Mouse (Mus musculus): ENCODE data around the gene Aars2.

Aars2 gene

GRCm38 (mm10) chr17:45542129-45542528 is 35.5 kb downstream of the Aars2 start:
- DNase-seq (ENCODE audit: low read depth, low spot score) = no peak

- no peak for DNase-seq (ENCODE audit: low read depth, low spot score)
Measured at GRCm38 (mm10) chr17:45542705-45543104, 36.1 kb downstream of the Aars2 start.

GRCm38 (mm10) chr17:45543115-45543514 is 36.5 kb downstream of the Aars2 start:
- DNase-seq (ENCODE audit: low read depth, low spot score) = no peak

DNA sequence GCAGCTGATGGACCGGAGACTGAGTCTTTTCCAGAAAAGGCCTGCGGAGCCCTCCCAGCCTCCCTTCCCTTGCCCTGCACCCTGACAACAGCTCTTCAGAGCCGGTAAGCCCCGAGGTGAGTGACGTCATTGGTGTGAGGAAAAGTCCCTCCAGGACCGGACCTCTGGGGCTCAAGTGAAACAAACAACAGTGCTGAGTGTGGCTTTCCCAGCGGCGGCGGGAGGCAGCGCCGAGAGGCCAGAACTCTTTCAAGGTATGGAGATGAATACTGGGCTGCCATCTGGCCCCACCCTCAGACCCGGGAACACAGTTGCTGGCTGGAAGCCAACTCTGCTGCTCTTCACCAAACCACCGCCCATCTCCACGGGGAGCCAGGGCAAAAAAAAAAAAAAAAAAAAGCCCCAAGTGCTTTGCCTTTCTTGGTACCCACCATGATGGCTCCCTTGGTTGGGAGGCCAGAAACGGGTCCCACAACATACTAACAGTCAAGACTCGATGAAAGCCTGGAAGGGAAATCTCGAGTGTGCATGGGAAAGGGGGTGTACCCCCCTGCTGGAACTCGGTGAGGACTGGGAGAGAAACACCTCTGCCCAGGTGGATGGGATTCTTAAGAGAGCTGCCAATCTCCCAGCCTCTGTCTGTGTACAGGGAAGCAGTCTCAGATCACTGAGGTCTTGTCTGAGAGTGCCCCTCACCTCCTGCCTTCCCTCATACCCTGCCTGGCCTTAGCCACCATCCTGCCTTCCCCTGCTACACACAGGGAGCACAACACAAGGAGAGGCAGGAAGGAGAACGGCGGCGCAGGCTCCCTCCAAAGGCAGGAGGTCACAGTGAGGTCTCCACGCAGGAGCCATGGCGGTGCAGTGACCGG is 37.6 kb downstream of the Aars2 start:
- no peak for DNase-seq (ENCODE audit: low read depth, low spot score)

DNA sequence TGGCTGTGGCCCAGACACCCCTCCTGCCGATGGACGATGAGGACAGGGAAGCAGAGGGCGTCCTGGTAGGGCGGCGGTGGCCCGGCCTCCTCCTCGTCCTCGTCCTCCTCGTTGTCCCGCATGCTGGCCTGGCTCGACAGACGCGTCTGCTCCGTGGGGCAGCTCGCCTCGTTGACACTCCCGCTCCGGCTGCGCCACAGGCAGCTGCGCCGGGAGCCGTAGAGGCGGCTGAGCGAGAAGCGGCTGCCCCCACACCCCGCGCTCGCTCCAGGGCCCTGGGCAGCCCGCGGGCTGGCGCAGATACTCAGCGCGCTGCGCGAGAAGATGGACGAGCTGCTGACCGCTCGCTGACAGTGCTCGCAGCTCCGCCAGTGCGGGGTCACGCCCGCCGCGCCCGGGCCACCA is 38.2 kb downstream of the Aars2 start:
- no peak for DNase-seq (ENCODE audit: low read depth, low spot score)

DNA sequence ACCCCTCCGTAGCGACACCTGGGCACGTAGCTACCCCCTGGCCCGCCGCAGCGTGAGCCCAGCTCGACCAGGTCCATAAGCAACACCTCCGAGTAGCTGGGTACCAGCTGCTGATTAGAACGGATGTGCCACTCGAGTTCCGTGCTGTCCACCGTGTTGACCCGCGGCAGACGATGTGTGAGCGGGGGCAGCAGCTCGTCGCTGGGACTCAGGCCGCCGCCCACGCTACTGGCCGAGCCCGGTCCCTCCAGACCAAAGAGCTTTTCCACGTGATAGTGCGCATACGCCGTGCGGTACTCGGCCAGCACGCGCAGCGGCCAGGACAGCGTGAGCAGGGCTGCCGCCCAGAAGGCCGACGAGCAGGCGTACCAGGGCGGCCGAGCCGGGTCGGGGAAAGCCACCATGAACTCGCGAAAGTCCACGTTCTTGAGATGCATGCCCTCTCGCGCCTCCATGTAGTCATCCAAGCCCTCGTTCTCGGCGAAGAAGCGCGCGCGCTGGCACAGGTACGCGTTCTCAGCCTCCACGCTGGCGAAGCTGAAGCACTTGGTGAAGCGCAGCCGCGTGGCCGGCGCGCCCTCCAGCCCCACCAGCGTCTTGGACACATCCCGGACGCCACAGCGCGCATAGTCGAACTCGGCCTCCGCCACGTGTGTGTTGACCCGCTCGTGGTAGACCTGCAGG is 38.8 kb downstream of the Aars2 start:
- DNase-seq (ENCODE audit: low read depth, low spot score) = no peak

DNA sequence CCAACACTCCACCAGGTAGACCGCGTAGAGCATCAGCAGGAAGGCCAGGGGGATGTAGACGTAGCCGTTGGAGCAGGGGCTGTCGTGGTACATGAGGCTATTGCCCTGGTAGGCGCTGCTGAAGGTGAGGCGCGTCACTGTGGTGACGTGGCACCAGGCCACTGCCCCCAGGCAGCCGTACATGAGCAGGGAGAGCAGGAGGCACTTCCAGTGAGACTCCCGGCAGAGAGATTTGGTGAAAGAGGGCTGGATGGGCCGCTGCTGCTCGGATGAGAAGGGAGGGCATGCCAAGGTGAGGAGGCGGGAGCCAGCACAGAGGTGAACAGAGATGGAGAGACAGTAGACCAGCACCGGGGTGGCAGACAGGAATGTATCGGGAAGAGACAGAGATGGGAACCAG is 40.3 kb downstream of the Aars2 start:
- DNase-seq (ENCODE audit: low read depth, low spot score) = no peak

GRCm38 (mm10) chr17:45547461-45548190 is 41.0 kb downstream of the Aars2 start:
- DNase-seq (ENCODE audit: low read depth, low spot score) = no peak

- peak; percentile 70 for DNase-seq (ENCODE audit: low read depth, low spot score)
Measured at GRCm38 (mm10) chr17:45548541-45549512, 42.2 kb downstream of the Aars2 start.

DNA sequence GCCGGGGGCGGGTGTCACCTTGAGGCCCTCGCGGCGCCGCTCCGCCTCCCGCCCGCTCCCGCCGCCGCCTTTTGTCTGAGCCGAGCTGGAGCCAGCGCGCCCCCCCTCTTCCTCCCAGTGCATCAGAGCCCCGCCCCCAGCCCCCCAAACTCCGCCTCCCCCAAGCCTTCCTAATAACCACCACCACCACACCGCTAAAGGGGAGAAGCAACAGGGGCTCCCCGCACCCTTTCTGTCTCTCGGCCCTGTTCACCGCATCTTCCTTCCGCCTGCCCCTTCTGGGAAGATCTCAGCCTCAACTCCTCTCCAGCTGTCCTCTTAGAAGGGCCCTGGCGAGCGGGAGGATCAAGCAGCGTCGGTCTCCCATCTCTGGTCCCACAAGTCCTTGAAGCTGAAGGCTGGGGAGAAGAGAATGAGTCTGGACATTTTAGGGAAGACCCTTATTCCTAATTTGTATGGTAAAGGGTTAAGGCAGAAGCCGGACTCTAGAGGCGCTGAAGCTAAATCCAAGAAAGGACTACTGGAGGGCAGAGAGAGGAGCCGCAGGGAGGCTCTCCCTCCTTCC is 43.1 kb downstream of the Aars2 start, which contains the start of gene Tmem151b:
Tmem151b (minus strand) TSS at position 61 of the 565 bp plus-strand sequence.
- DNase-seq (ENCODE audit: low read depth, low spot score) = peak; percentile 43

DNA sequence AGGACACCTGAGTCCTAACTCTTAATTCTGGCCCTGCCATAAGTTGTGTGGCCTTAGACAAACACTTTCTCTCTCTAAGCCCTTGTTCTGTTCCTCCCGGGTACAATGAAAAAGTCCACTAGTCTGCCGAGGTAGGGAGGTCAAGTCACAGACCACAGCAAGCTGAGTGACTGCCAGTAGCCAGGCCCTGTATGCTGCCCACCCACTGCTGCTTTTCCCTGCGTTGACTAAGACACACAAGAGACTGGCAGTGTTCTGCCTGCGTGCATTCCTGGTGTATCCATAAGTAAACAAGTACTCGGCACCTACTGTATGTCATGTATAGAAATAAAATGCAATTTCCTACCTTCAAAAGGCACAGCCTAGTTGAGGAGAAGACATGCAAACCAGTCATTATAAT is 43.6 kb downstream of the Aars2 start:
- DNase-seq (ENCODE audit: low read depth, low spot score) = no peak

DNA sequence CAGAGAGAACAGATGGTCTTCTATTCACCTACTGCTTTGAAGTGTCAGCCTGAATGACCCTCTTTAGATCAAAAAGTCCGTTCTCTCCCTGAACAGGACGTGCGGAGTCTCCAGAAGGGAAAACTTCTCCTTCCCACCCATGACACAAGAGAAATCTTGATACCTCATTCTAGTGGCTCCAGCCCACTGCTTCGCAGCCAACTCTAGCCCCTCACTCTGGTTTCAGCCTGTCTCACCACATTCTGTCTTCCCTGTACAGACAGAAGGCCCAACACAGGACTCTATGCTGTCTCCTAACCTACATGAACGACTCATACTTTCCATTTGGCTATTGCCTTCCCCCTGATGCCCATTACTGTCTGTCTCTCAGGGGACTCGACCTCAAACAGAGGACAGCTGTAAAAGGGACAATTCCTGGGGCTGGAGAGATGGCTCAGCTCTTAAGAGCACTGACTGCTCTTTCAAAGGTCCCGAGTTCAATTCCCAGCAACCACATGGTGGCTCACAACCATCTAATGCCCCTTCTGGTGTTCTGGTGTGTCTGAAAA is 44.7 kb downstream of the Aars2 start:
- DNase-seq (ENCODE audit: low read depth, low spot score) = no peak

DNA sequence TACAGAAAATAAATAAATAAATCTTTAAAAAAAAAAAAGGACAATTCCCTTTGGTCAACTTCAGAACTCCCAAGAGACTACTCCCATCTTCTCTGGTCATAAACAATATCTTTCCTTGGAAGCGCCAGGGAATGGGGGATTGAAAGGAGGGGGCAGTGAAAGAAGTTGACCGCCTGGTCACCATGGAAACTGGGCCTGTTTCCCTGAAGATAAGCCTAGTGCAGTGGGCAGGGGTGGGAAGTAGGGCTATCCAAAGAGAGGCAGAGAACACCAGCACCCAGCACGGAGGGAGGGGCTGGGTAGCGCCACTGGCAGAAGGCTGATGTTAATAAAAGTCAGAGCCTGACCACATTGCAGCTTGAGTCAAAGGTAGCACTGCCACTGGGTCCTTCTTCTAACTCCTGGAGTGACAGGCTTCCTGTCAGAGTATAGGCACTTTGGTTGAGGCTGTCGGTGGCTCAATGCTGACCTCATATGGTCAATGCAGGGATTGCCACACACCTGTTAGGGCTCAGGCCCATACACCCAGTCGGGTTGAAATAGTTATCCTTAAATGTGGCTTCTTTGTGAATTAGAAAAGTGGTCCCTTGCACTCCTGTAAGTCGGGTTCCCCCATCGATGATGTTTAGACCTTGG is 45.3 kb downstream of the Aars2 start:
- DNase-seq (ENCODE audit: low read depth, low spot score) = peak; percentile 80

GRCm38 (mm10) chr17:45553065-45553464 is 46.4 kb downstream of the Aars2 start:
- no peak for DNase-seq (ENCODE audit: low read depth, low spot score)

DNA sequence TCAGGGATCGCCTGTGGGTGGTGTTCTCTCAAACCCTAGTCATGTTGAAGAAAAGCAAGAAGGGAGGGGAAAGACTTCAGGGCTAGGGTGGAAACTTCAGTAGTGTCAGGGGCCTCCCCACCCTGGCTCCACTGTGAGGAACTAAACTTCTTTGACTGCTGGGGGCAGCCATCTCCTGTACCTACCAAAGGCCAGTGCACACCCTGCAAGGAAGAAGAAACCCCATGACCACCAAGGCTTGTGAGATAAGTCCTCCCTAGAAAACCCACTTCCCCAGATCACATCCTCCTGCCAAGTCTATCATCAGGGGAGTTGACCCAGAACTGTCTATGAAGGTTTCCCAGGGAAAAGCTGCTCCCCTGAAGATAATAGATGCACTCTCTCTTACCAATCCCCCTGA is 47.8 kb downstream of the Aars2 start:
- DNase-seq (ENCODE audit: low read depth, low spot score) = no peak

DNA sequence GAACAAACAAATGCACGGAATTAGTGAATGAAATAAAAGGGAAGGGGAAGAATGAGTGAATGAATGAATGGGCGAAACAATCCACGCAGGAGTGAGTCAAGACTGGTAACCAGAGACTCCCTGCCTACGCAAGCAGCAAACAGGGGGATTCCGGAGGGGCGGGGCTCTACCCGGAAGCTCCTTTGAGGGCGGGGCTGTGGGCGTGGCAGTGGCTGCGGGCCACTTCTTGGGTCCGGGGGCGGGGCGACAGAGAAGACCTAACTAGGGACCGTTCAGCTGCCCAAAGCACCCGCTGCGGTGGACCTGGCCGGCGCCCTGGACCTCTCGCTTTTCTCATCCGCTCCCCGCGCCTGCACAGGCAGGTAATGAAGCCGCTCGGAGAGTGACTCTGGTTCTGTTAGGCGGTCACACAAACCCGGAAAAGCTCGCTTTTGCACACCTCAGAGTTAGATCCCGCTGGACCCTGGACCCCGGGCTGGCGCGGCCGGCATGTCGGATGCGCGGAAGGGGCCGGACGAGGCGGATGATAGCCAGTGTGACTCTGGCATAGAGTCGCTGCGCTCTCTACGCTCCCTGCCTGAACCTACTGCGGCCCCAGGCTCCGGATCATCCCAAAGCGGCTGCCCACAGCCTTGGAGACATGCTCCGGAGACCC is 48.9 kb downstream of the Aars2 start, which contains the start of gene Nfkbie:
Nfkbie (plus strand) TSS at position 252 of the 655 bp plus-strand sequence.
- peak; percentile 87 for DNase-seq (ENCODE audit: low read depth, low spot score)

- DNase-seq (ENCODE audit: low read depth, low spot score) = no peak
Measured at GRCm38 (mm10) chr17:45556107-45556489, 49.5 kb downstream of the Aars2 start.

DNA sequence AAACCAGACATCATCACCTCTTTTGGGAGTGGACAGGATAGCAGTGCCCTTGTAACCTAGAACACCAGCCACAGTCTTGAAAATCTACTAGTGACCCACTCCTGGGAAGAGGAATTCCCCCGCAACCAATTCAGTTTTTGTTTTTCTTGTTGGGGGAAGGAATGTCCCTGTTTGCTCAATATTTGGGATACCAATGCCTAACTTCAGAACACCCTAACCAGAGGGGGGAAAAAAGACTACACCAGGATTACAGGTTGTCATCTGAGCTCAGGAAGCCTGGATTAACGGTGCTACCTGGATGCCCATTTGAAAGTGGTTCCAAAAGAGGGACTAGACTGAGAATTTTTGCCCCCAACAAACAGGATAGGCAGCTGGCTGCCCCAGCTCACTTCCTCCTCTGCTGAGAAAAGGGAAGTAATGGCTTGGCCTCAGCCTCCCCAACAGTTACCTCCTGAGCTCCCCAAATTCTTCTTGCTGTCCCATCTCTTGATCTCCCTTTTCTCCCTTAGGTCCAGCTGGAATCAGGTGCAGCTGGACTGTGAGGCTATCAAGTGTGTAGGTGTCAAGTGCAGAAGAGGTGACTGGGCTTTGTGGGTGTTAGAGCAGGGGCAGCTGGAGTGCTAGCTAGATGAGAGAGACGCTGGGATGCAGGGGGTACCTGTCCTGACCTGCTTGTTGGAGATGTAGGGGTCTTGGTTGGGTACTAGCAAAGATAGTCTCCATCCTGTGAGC is 50.0 kb downstream of the Aars2 start:
- no peak for DNase-seq (ENCODE audit: low read depth, low spot score)
